Mouse (Mus musculus) ES-Bruce4 (cell line): ENCODE data around the gene Dusp5.

ENCODE experiments used
- CTCF ChIP-seq: IDR thresholded peaks from one replicate; pipeline ENCODE4 v1.8.1; 2011; ENCODE audit warnings: low read depth, low read length
- EP300 ChIP-seq: IDR thresholded peaks from 2 replicates; pipeline ENCODE4 v1.6.1; 2011; ENCODE audit warnings: low read depth, low read length; ENCODE audit not compliant: insufficient read depth
- POLR2A ChIP-seq: IDR thresholded peaks from one replicate; pipeline ENCODE4 v1.8.1; 2011; ENCODE audit warnings: low read length; ENCODE audit not compliant: insufficient read depth

DNA sequence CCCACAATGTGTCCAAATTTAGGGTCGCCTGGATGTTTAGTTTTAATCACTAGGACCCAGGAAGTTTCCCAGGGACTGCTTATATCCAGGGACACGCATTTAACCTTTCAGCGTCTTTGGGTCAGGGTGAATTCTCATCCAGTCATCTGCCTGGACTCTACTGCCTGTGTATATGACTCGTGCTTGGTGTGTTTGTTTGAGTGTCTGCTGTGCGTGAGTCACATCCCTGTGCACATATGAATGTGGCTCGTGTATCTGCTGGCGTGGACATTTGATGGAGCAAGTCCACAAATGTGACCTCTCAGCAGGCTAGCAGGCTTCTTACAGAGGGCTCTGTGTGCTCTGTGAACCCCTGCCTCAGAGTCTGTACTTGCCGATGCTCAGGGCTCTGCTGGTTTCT lies 38.0 kb upstream of the Dusp5 start:
- no peak for TF ChIP-seq EP300
- TF ChIP-seq CTCF: no peak
- TF ChIP-seq POLR2A: no peak
